Mouse (Mus musculus) limb, embryonic 14.5 days (tissue): ENCODE results near the gene Ptprn2. TPM values are rescaled to one million over a fixed set of nuclear protein-coding genes. Genes with fewer than 3 reads are reported as not detected.

Source experiments
- ATAC-seq: fragments of 200-750 bp; cut with Nextera tagmentation; 2 replicates; pipeline ENCODE4 v1.8.0; 2017; ENCODE audit warnings: low read depth, moderate number of reproducible peaks, moderate TSS enrichment; ENCODE audit not compliant: low FRiP score
- DNase-seq: peaks from one replicate; pipeline ENCODE4 v3.0.0-alpha.2; 2015; ENCODE audit warnings: low spot score
- H3K27ac ChIP-seq: fragments of 300-500 bp; sonication (generic); replicated peaks from 2 replicates; pipeline ENCODE4 v1.5.1; 2014; ENCODE audit warnings: low read depth, mild to moderate bottlenecking, low read length, moderate library complexity, mixed read lengths
- H3K27me3 ChIP-seq: fragments of 300-500 bp; sonication (generic); 2 replicates; pipeline ENCODE4 v1.6.1; 2014; ENCODE audit warnings: low read length, mixed read lengths; ENCODE audit not compliant: control insufficient read depth, insufficient read depth
- H3K36me3 ChIP-seq: fragments of 300-500 bp; sonication (generic); 2 replicates; pipeline ENCODE4 v1.6.1; 2014; ENCODE audit warnings: mild to moderate bottlenecking, low read length, moderate library complexity, mixed read lengths; ENCODE audit not compliant: control insufficient read depth, insufficient read depth
- H3K4me1 ChIP-seq: fragments of 300-500 bp; sonication (generic); 2 replicates; pipeline ENCODE4 v1.6.1; 2014; ENCODE audit warnings: antibody characterized with exemption, low read length, mixed read lengths; ENCODE audit not compliant: control insufficient read depth, insufficient read depth
- H3K4me2 ChIP-seq: fragments of 300-500 bp; sonication (generic); replicated peaks from 2 replicates; pipeline ENCODE4 v1.6.1; 2014; ENCODE audit warnings: low read depth, mild to moderate bottlenecking, low read length, moderate library complexity; ENCODE audit not compliant: severe bottlenecking
- H3K4me3 ChIP-seq: fragments of 300-500 bp; sonication (generic); replicated peaks from 2 replicates; pipeline ENCODE4 v1.5.1; 2014; ENCODE audit warnings: low read length
- H3K9ac ChIP-seq: fragments of 300-500 bp; sonication (generic); 2 replicates; pipeline ENCODE4 v1.6.1; 2014; ENCODE audit warnings: mild to moderate bottlenecking, low read depth, low read length, moderate library complexity; ENCODE audit not compliant: severe bottlenecking
- H3K9me3 ChIP-seq: fragments of 300-500 bp; sonication (generic); 2 replicates; pipeline ENCODE4 v1.6.1; 2016; ENCODE audit warnings: low read length; ENCODE audit not compliant: control insufficient read depth
- POLR2A ChIP-seq: fragments of 200-500 bp; IDR thresholded peaks from 2 replicates; pipeline ENCODE4 v1.8.0; 2012; ENCODE audit warnings: inconsistent platforms, mild to moderate bottlenecking, moderate library complexity, borderline replicate concordance; ENCODE audit not compliant: insufficient read depth, insufficient read length; ENCODE audit errors: extremely low read depth
- WGBS: fragments of 180-500 bp; shearing (Covaris S2); extraction: QIAGEN DNeasy Blood & Tissue Kit; methylation state at CpG from one replicate; pipeline ENCODE4 v1.1.7; 2014; 5-methylcytosine and 5-hydroxymethylcytosine counted together
- polyA plus RNA-seq, 2 experiments: library from polyadenylated mRNA; depleted of rRNA in 1 of 2; stranded (reverse) in 1 of 2; unstranded in 1 of 2; fragments of >200 nt; fragmentation: Nextera tagmentation in 1 of 2; extraction: Ambion mirVana in 1 of 2; gene quantifications; 2 replicates each; pipeline versions ENCODE4 v1.2.1 to v1.2.3; 2012 to 2014

Gene Ptprn2
- polyA plus RNA-seq, 2 experiments, result 0.08 to 0.65 TPM

GRCm38 (mm10) chr12:117058184-117058958, 572.9 kb downstream of the Ptprn2 start:
- WGBS, result 74% methylated on average over 6 of the region's 6 CpGs
- H3K4me1 ChIP-seq, result no peaks in the 10 kb centered on the region
- no peak for DNase-seq
- H3K9ac ChIP-seq, result no peak overlapping the region
- no peaks in the 10 kb centered on the region for H3K9me3 ChIP-seq
- no peak for TF ChIP-seq POLR2A
- H3K27ac ChIP-seq, result no peak overlapping the region
- no peaks in the 10 kb centered on the region for H3K27me3 ChIP-seq
- no peak overlapping the region for H3K4me2 ChIP-seq
- no peak overlapping the region for H3K4me3 ChIP-seq
- no peak for ATAC-seq
- H3K36me3 ChIP-seq, result no peaks in the 10 kb centered on the region

GRCm38 (mm10) chr12:117058975-117059374, 573.5 kb downstream of the Ptprn2 start:
- no peak overlapping the region for H3K4me3 ChIP-seq
- TF ChIP-seq POLR2A, result no peak
- H3K27ac ChIP-seq, result no peak overlapping the region
- no peaks in the 10 kb centered on the region for H3K36me3 ChIP-seq
- no peaks in the 10 kb centered on the region for H3K4me1 ChIP-seq
- no peak for DNase-seq
- 83% methylated on average over 7 of the region's 7 CpGs for WGBS
- no peak for ATAC-seq
- no peaks in the 10 kb centered on the region for H3K9me3 ChIP-seq
- no peak overlapping the region for H3K9ac ChIP-seq
- no peak overlapping the region for H3K4me2 ChIP-seq
- no peaks in the 10 kb centered on the region for H3K27me3 ChIP-seq

GRCm38 (mm10) chr12:117077664-117078063, 592.1 kb downstream of the Ptprn2 start:
- Histone ChIP-seq H3K4me2 (no peak overlapping the region), H3K27me3 (no peaks in the 10 kb centered on the region), H3K36me3 (no peaks in the 10 kb centered on the region), H3K9me3 (no peaks in the 10 kb centered on the region), H3K4me1 (no peaks in the 10 kb centered on the region), H3K9ac (no peak overlapping the region), H3K27ac (no peak overlapping the region), H3K4me3 (no peak overlapping the region)
- DNase-seq (no peak), ATAC-seq (no peak)
- no peak for TF ChIP-seq POLR2A
- 81% methylated on average over 7 of the region's 7 CpGs for WGBS

GRCm38 (mm10) chr12:117078945-117079344, 593.4 kb downstream of the Ptprn2 start:
- Histone ChIP-seq H3K27me3 (no peaks in the 10 kb centered on the region), H3K4me2 (no peak overlapping the region), H3K9ac (no peak overlapping the region), H3K27ac (no peak overlapping the region), H3K9me3 (no peaks in the 10 kb centered on the region), H3K4me3 (no peak overlapping the region), H3K4me1 (no peaks in the 10 kb centered on the region), H3K36me3 (no peaks in the 10 kb centered on the region)
- 85% methylated on average over 5 of the region's 5 CpGs for WGBS
- TF ChIP-seq POLR2A, result no peak
- ATAC-seq (no peak), DNase-seq (no peak)

- 67% methylated on average over 2 of the region's 2 CpGs for WGBS
- no peaks in the 10 kb centered on the region for H3K4me1 ChIP-seq
- DNase-seq (no peak), ATAC-seq (no peak)
- no peak overlapping the region for H3K9ac ChIP-seq
- no peaks in the 10 kb centered on the region for H3K27me3 ChIP-seq
- TF ChIP-seq POLR2A, result no peak
- H3K27ac ChIP-seq, result no peak overlapping the region
- no peaks in the 10 kb centered on the region for H3K9me3 ChIP-seq
- H3K36me3 ChIP-seq, result no peaks in the 10 kb centered on the region
- no peak overlapping the region for H3K4me2 ChIP-seq
- H3K4me3 ChIP-seq, result no peak overlapping the region
These were observed 594.2 kb downstream of the Ptprn2 start for GRCm38 (mm10) chr12:117079724-117080123.
